Comparison of ENCODE assay signal across 10 mouse cellular contexts in genomic region chr11:94370809-94371208, GRCm38 (mm10). TPM values are rescaled to one million over a fixed set of nuclear protein-coding genes. Genes with fewer than 3 reads are reported as not detected.
DNase-seq lines count a peak whose midpoint lies in the region; ATAC-seq lines count a peak whose summit lies in the region.
"Had no signal": no experiment of that assay in that cellular context is flagged by ENCODE, and none has a peak within 500 bp of the region (broad histone marks: within the 10 kb centered on the region; RNA-seq: fewer than 3 reads in every experiment).

No protein-coding gene starts in this region.

- ATAC-seq in granulocyte monocyte progenitor cell, adult 5-6 weeks (replicated peaks; ENCODE audit: poor library complexity, severe bottlenecking): peak; percentile 95

- H3K4me1 ChIP-seq in embryonic facial prominence, embryonic 10.5 days: peaks cover 10% of the 10 kb centered on the region

- WGBS in embryonic facial prominence, embryonic 10.5 days: 47% methylated on average over 5 of the region's 5 CpGs

- H3K9me3 ChIP-seq in embryonic facial prominence, embryonic 10.5 days: peaks cover 4% of the 10 kb centered on the region; the same call in 1 of the 2 replicates

- no peaks in the 10 kb centered on the region for H3K36me3 ChIP-seq in embryonic facial prominence, embryonic 10.5 days (replicated peaks)

- peak; percentile 67 for DNase-seq in urinary bladder, postnatal 14 days (ENCODE audit: low spot score)
- no peak for DNase-seq in urinary bladder, postnatal 4 days (ENCODE audit: low spot score in 2 of 2)
- DNase-seq in lung, postnatal 36 days: peak; percentile 64
- DNase-seq in right cerebral cortex, postnatal 36 days (ENCODE audit: low spot score in 2 of 2): no peak
- no peak for DNase-seq in right cerebral cortex, adult 18-20 months
- DNase-seq in embryonic facial prominence, embryonic 10.5 days (ENCODE audit: low spot score): no peak
- DNase-seq in left cerebral cortex, postnatal 25 days (ENCODE audit: low spot score in 2 of 2): no peak
- DNase-seq: gastrocnemius, postnatal 36 days; midbrain, embryonic 14.5 days had no signal

- H3K4me3 ChIP-seq in embryonic facial prominence, embryonic 10.5 days: no peak overlapping the region

- H3K27ac ChIP-seq in embryonic facial prominence, embryonic 10.5 days (replicated peaks): no peak overlapping the region

- intact Hi-C loops in left cerebral cortex, postnatal 25 days (cut with DNase I): no loop called here

- peaks cover 34% of the 10 kb centered on the region for H3K27me3 ChIP-seq in embryonic facial prominence, embryonic 10.5 days (replicated peaks; ENCODE audit: low read depth, poor library complexity, severe bottlenecking)

RNA-seq across cellular contexts. Expression of gene Abcc3, which starts 22.0 kb away (rescaled TPM):
- total RNA-seq in granulocyte monocyte progenitor cell, adult 5-6 weeks (2014; fragmentation: Nextera tagmentation): 0.34 and 2.0 TPM in 2 replicates
- 0.05 and 0.30 TPM in 2 replicates for total RNA-seq in granulocyte monocyte progenitor cell, adult 5-6 weeks (2017)
- polyA plus RNA-seq in embryonic facial prominence, embryonic 10.5 days (2016; fragmentation: Nextera tagmentation; extraction: Ambion mirVana): 0.23 and 0.24 TPM in 2 replicates
- total RNA-seq in left cerebral cortex, postnatal 25 days (2021): 1 to 10 TPM; 2.0 to 2.9 TPM

RNA-seq across cellular contexts. Expression of gene Ankrd40, which starts 43.0 kb away (rescaled TPM):
- total RNA-seq in granulocyte monocyte progenitor cell, adult 5-6 weeks (2014; fragmentation: Nextera tagmentation): 38.6 and 39.7 TPM in 2 replicates
- total RNA-seq in granulocyte monocyte progenitor cell, adult 5-6 weeks (2017): 46.9 and 67.0 TPM in 2 replicates
- 14.8 and 15.3 TPM in 2 replicates for polyA plus RNA-seq in embryonic facial prominence, embryonic 10.5 days (2016; fragmentation: Nextera tagmentation; extraction: Ambion mirVana)
- 100 to 1,000 TPM; 138 to 144 TPM for total RNA-seq in left cerebral cortex, postnatal 25 days (2021)

RNA-seq across cellular contexts. Expression of gene Luc7l3, which starts 49.0 kb away (rescaled TPM):
- total RNA-seq in granulocyte monocyte progenitor cell, adult 5-6 weeks (2014; fragmentation: Nextera tagmentation): 172 and 209 TPM in 2 replicates
- total RNA-seq in granulocyte monocyte progenitor cell, adult 5-6 weeks (2017): 335 and 378 TPM in 2 replicates
- 104 and 117 TPM in 2 replicates for polyA plus RNA-seq in embryonic facial prominence, embryonic 10.5 days (2016; fragmentation: Nextera tagmentation; extraction: Ambion mirVana)
- 100 to 1,000 TPM; 108 to 120 TPM for total RNA-seq in left cerebral cortex, postnatal 25 days (2021)

Comparison
In these comparisons a context has a peak if more than half of its experiments do, and no peak if none do; other contexts are left out.
1. DNase-seq: peak in urinary bladder, postnatal 14 days (single experiment) and lung, postnatal 36 days (single experiment); none in urinary bladder, postnatal 4 days (0 of 2), right cerebral cortex, postnatal 36 days (0 of 2), right cerebral cortex, adult 18-20 months (single experiment), embryonic facial prominence, embryonic 10.5 days (single experiment) and left cerebral cortex, postnatal 25 days (0 of 2).